Mouse (Mus musculus) megakaryocyte, embryonic 14.5 days (primary cell): ENCODE measurements at regions not wholly inside any gene's neighbourhood (a gene's known extent, or its start where the extent isn't known, plus 50 kb on each side); places are given as distances from the start of the nearest gene placed in this dataset.

Experiments
- FLI1 ChIP-seq: IDR thresholded peaks from 2 replicates; pipeline ENCODE4 v1.6.1; 2012; ENCODE audit warnings: low read length, inconsistent platforms, mixed read lengths
- GATA1 ChIP-seq: IDR thresholded peaks from 3 replicates; pipeline ENCODE4 v1.6.1; 2012; ENCODE audit warnings: mixed read lengths, low read length, inconsistent platforms, borderline replicate concordance

- TF ChIP-seq GATA1 (no peak), FLI1 (no peak)
These were observed 287.2 kb upstream of the Cdh11 start for GRCm38 (mm10) chr8:103072646-103073045.
